Mouse (Mus musculus): Measurements from ENCODE around the gene Lamtor2. TPM values are rescaled to one million over a fixed set of nuclear protein-coding genes. Genes with fewer than 3 reads are reported as not detected.
"Not testable (repeated sequence)": the region's sequence is repeated elsewhere in the genome, so short reads cannot be mapped to it uniquely, and the experiment has no call there.

Lamtor2 gene
- polyA plus RNA-seq (2014; fragmentation: Nextera tagmentation; extraction: Ambion mirVana), result 76.1 and 93.9 TPM in 2 replicates

GRCm38 (mm10) chr3:88552676-88553524, at the start of gene Lamtor2:
Gene Lamtor2 (minus strand): TSS chr3:88553074.
- peak within 1 kb of the TSS; percentile 72 for H3K9ac ChIP-seq (ENCODE audit: low read depth, low read length)
- H3K4me2 ChIP-seq (replicated peaks; ENCODE audit: low read depth, low read length), result peak within 1 kb of the TSS; percentile 69
- H3K27ac ChIP-seq (ENCODE audit: low read depth, low read length), result peak within 1 kb of the TSS; percentile 89
- H3K9me3 ChIP-seq (ENCODE audit: control insufficient read depth, low read length), result no peaks in the 10 kb centered on the region
- peak within 1 kb of the TSS; percentile 64 for H3K4me3 ChIP-seq (ENCODE audit: low read depth, low read length)
- DNase-seq (ENCODE audit: low spot score) (peak; percentile 99), ATAC-seq (ENCODE audit: low FRiP score) (peak; percentile 91)
- no peaks in the 10 kb centered on the region for H3K27me3 ChIP-seq (ENCODE audit: control insufficient read depth, insufficient read depth, low read length)
- peaks cover 6% of the 10 kb centered on the region; the same call in 1 of the 2 replicates for H3K36me3 ChIP-seq (ENCODE audit: control insufficient read depth, insufficient read depth, low read length)
- H3K4me1 ChIP-seq (replicated peaks; ENCODE audit: control insufficient read depth, insufficient read depth, low read length), result peaks cover 2% of the 10 kb centered on the region; the same call in 1 of the 2 replicates
- WGBS, result under 1% methylated on average over 48 of the region's 48 CpGs

DNA sequence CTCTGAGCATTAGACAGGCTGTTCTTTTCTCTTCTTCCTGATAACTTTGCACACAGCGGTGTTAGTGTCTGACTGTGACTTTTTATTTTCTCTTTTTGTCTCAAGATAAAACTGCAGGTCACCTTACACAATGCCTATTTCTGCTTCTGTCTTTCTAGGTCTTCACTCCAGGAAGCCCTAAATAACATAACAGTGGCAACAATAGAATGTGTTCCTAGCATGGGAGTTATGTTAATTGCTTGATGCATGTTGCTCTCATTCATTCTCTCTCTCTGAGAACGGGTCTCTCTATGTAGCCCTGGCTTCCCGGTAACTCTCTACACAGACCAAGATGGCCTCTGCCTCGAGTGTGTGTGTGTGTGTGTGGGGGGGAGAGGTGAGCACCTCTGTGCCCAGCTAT, 49.6 kb upstream of the Lamtor2 start:
- Histone ChIP-seq H3K36me3 (ENCODE audit: control insufficient read depth, insufficient read depth, low read length) (no peaks in the 10 kb centered on the region), H3K4me1 (replicated peaks; ENCODE audit: control insufficient read depth, insufficient read depth, low read length) (no peaks in the 10 kb centered on the region; the same call in 1 of the 2 replicates), H3K4me3 (ENCODE audit: low read depth, low read length) (no peak overlapping the region), H3K27me3 (ENCODE audit: control insufficient read depth, insufficient read depth, low read length) (no peaks in the 10 kb centered on the region), H3K9ac (ENCODE audit: low read depth, low read length) (no peak overlapping the region), H3K4me2 (replicated peaks; ENCODE audit: low read depth, low read length) (no peak overlapping the region), H3K9me3 (ENCODE audit: control insufficient read depth, low read length) (no peaks in the 10 kb centered on the region), H3K27ac (ENCODE audit: low read depth, low read length) (no peak overlapping the region)
- no peak for DNase-seq (ENCODE audit: low spot score)
- WGBS, result 74% methylated on average over 4 of the region's 4 CpGs
- no peak for ATAC-seq (ENCODE audit: low FRiP score)

GRCm38 (mm10) chr3:88596547-88596946, 43.7 kb upstream of the Lamtor2 start:
- ATAC-seq (ENCODE audit: low FRiP score); DNase-seq (ENCODE audit: low spot score): not testable (repeated sequence)
- WGBS, result 82% methylated on average over 4 of the region's 4 CpGs

GRCm38 (mm10) chr3:88593893-88594580, 41.2 kb upstream of the Lamtor2 start:
- Histone ChIP-seq H3K27me3 (ENCODE audit: control insufficient read depth, insufficient read depth, low read length) (no peaks in the 10 kb centered on the region), H3K4me2 (replicated peaks; ENCODE audit: low read depth, low read length) (no peak overlapping the region), H3K4me3 (ENCODE audit: low read depth, low read length) (no peak overlapping the region), H3K27ac (ENCODE audit: low read depth, low read length) (no peak overlapping the region), H3K9ac (ENCODE audit: low read depth, low read length) (no peak overlapping the region), H3K9me3 (ENCODE audit: control insufficient read depth, low read length) (no peaks in the 10 kb centered on the region), H3K36me3 (ENCODE audit: control insufficient read depth, insufficient read depth, low read length) (no peaks in the 10 kb centered on the region), H3K4me1 (replicated peaks; ENCODE audit: control insufficient read depth, insufficient read depth, low read length) (no peaks in the 10 kb centered on the region)
- ATAC-seq (ENCODE audit: low FRiP score) (no peak), DNase-seq (ENCODE audit: low spot score) (no peak)
- WGBS, result 67% methylated on average over 10 of the region's 10 CpGs

More at GRCm38 (mm10) chr3:88596547-88596946, 43.7 kb upstream of the Lamtor2 start:
- not testable (repeated sequence) for H3K9me3 ChIP-seq (ENCODE audit: control insufficient read depth, low read length); H3K27me3 ChIP-seq (ENCODE audit: control insufficient read depth, insufficient read depth, low read length); H3K36me3 ChIP-seq (ENCODE audit: control insufficient read depth, insufficient read depth, low read length); H3K4me2 ChIP-seq (replicated peaks; ENCODE audit: low read depth, low read length); H3K4me3 ChIP-seq (ENCODE audit: low read depth, low read length); H3K9ac ChIP-seq (ENCODE audit: low read depth, low read length); H3K4me1 ChIP-seq (replicated peaks; ENCODE audit: control insufficient read depth, insufficient read depth, low read length); H3K27ac ChIP-seq (ENCODE audit: low read depth, low read length)

DNA sequence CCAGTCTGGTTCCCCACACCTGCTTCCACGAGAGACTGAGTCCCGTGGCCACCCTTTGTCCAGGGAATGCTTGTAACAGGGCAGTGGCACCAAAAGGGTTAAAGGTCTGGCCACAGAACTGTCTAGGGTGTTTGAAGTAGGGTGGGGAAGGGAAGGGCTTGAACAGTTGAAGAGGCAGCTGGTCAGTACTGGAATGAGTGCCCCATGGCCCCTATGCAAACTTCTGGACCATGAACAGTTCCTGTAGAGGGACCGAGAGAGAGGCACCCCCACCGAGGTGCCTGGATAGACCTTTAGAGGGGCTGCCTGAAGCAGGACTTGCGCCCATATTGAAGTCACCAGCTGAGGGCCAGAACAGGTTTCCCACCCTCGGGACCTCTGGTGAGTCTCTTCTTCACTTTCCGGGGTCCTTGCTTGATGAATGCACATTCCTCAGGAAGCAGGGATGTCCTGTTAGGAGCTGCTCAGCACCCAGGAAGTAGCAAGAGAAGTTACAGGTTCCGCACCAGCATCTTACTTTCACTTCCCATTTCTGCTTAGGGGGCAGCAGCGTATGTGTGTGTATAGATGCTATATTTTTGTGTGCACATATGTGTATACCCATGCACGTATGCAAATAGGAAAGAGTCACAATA, 40.2 kb upstream of the Lamtor2 start:
- H3K27me3 ChIP-seq (ENCODE audit: control insufficient read depth, insufficient read depth, low read length), result no peaks in the 10 kb centered on the region
- ATAC-seq (ENCODE audit: low FRiP score) (no peak), DNase-seq (ENCODE audit: low spot score) (no peak)
- H3K4me3 ChIP-seq (ENCODE audit: low read depth, low read length), result no peak overlapping the region
- no peak overlapping the region for H3K4me2 ChIP-seq (replicated peaks; ENCODE audit: low read depth, low read length)
- no peaks in the 10 kb centered on the region for H3K4me1 ChIP-seq (replicated peaks; ENCODE audit: control insufficient read depth, insufficient read depth, low read length)
- 81% methylated on average over 10 of the region's 10 CpGs for WGBS
- H3K36me3 ChIP-seq (ENCODE audit: control insufficient read depth, insufficient read depth, low read length), result no peaks in the 10 kb centered on the region
- H3K9me3 ChIP-seq (ENCODE audit: control insufficient read depth, low read length), result no peaks in the 10 kb centered on the region
- H3K27ac ChIP-seq (ENCODE audit: low read depth, low read length), result no peak overlapping the region
- no peak overlapping the region for H3K9ac ChIP-seq (ENCODE audit: low read depth, low read length)

- DNase-seq (ENCODE audit: low spot score), result peak; percentile 83
- H3K27ac ChIP-seq (ENCODE audit: low read depth, low read length), result no peak overlapping the region
- H3K9ac ChIP-seq (ENCODE audit: low read depth, low read length), result 0 out of 2 replicates have a peak overlapping the region, but pooled peaks have one; percentile 8
Observed at GRCm38 (mm10) chr3:88591950-88592731, 39.3 kb upstream of the Lamtor2 start.

GRCm38 (mm10) chr3:88591044-88591443, 38.2 kb upstream of the Lamtor2 start:
- H3K4me2 ChIP-seq (replicated peaks; ENCODE audit: low read depth, low read length), result no peak overlapping the region
- DNase-seq (ENCODE audit: low spot score) (no peak), ATAC-seq (ENCODE audit: low FRiP score) (no peak)
- H3K27me3 ChIP-seq (ENCODE audit: control insufficient read depth, insufficient read depth, low read length), result no peaks in the 10 kb centered on the region
- no peaks in the 10 kb centered on the region for H3K4me1 ChIP-seq (replicated peaks; ENCODE audit: control insufficient read depth, insufficient read depth, low read length)
- no peak overlapping the region for H3K9ac ChIP-seq (ENCODE audit: low read depth, low read length)
- no peaks in the 10 kb centered on the region for H3K9me3 ChIP-seq (ENCODE audit: control insufficient read depth, low read length)
- 59% methylated on average over 3 of the region's 3 CpGs for WGBS
- H3K27ac ChIP-seq (ENCODE audit: low read depth, low read length), result 0 out of 2 replicates have a peak overlapping the region, but pooled peaks have one; percentile 17
- H3K36me3 ChIP-seq (ENCODE audit: control insufficient read depth, insufficient read depth, low read length), result 0 out of 2 replicates have a peak, but pooled peaks cover 4% of the 10 kb centered on the region
- no peak overlapping the region for H3K4me3 ChIP-seq (ENCODE audit: low read depth, low read length)

More at GRCm38 (mm10) chr3:88591950-88592731, 39.3 kb upstream of the Lamtor2 start:
- Histone ChIP-seq H3K4me3 (ENCODE audit: low read depth, low read length) (no peak overlapping the region), H3K9me3 (ENCODE audit: control insufficient read depth, low read length) (no peaks in the 10 kb centered on the region), H3K4me2 (replicated peaks; ENCODE audit: low read depth, low read length) (no peak overlapping the region), H3K27me3 (ENCODE audit: control insufficient read depth, insufficient read depth, low read length) (no peaks in the 10 kb centered on the region), H3K36me3 (ENCODE audit: control insufficient read depth, insufficient read depth, low read length) (0 out of 2 replicates have a peak, but pooled peaks cover 4% of the 10 kb centered on the region), H3K4me1 (replicated peaks; ENCODE audit: control insufficient read depth, insufficient read depth, low read length) (no peaks in the 10 kb centered on the region)
- WGBS, result 33% methylated on average over 9 of the region's 9 CpGs
- no peak for ATAC-seq (ENCODE audit: low FRiP score)

GRCm38 (mm10) chr3:88590246-88590645, 37.4 kb upstream of the Lamtor2 start:
- H3K36me3 ChIP-seq (ENCODE audit: control insufficient read depth, insufficient read depth, low read length), result 0 out of 2 replicates have a peak, but pooled peaks cover 4% of the 10 kb centered on the region
- ATAC-seq (ENCODE audit: low FRiP score), result no peak
- no peaks in the 10 kb centered on the region for H3K9me3 ChIP-seq (ENCODE audit: control insufficient read depth, low read length)
- H3K4me3 ChIP-seq (ENCODE audit: low read depth, low read length), result no peak overlapping the region
- H3K4me2 ChIP-seq (replicated peaks; ENCODE audit: low read depth, low read length), result no peak overlapping the region
- 33% methylated on average over 5 of the region's 5 CpGs for WGBS
- no peak overlapping the region for H3K27ac ChIP-seq (ENCODE audit: low read depth, low read length)
- no peaks in the 10 kb centered on the region for H3K27me3 ChIP-seq (ENCODE audit: control insufficient read depth, insufficient read depth, low read length)
- H3K4me1 ChIP-seq (replicated peaks; ENCODE audit: control insufficient read depth, insufficient read depth, low read length), result no peaks in the 10 kb centered on the region
- peak; percentile 14 for DNase-seq (ENCODE audit: low spot score)
- no peak overlapping the region for H3K9ac ChIP-seq (ENCODE audit: low read depth, low read length)
